Mouse (Mus musculus) right cerebral cortex, postnatal 36 days (tissue): ENCODE measurements around the gene Stpg4.

Experiments used
- DNase-seq, 2 experiments: peaks; one replicate each; pipeline ENCODE4 v3.0.0; 2022; ENCODE audit warnings: low spot score in 2 of 2, mixed read lengths in 1 of 2

The Stpg4 gene

GRCm38 (mm10) chr17:87446767-87447611, 19.4 kb upstream of the Stpg4 start, which contains the start of gene Calm2:
Calm2 (minus strand) TSS chr17:87446935.
- DNase-seq = peak; percentile 95 to 96

- peak; percentile 54 to 64 for DNase-seq
Observed at GRCm38 (mm10) chr17:87445917-87446766, 18.6 kb upstream of the Stpg4 start.

DNA sequence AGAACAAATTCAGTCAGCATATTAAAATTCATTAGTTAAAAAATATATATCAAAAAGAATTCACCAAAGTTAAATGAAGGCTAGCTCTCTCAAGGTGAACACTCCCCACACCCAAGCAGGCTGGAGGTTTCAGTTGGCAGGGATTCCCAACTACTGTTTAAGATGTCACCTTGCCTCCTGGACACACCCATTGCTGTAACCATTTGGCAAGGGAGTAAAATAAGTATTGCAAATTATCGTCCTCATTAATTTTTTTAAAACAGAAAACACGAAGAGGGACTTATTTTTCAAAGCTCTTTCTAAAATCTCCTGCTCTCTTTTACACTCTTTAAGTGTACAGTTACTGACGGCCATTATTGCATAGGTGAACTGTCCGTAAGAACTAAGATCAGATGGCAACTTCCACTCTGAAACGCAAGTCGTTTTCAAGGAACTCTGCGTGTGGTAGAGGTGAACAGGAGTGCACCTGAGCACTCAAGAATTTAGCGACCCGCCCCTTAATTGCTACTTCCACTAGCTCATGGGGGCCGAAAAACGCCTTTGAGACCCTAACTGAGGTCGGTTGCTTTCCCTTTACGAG, 17.9 kb upstream of the Stpg4 start:
- no peak for DNase-seq

DNA sequence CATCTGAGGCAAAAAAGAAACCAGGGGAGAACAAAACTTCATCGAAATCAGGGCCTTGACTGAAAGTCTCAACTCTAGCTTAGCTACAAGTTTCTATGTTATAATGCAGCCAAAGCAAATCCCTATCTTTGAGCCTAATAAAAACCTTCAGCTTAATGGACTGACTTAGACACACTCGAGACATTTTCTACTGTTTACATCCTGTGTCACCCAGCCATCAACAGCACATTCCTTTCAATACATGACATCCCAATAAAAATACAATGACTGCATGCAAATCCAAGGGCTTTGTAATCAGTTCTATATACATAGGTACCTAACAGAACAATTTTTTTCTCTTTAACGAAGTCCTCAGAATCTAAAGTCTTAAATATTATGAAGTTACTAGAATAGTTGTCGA, 17.2 kb upstream of the Stpg4 start:
- no peak for DNase-seq

DNA sequence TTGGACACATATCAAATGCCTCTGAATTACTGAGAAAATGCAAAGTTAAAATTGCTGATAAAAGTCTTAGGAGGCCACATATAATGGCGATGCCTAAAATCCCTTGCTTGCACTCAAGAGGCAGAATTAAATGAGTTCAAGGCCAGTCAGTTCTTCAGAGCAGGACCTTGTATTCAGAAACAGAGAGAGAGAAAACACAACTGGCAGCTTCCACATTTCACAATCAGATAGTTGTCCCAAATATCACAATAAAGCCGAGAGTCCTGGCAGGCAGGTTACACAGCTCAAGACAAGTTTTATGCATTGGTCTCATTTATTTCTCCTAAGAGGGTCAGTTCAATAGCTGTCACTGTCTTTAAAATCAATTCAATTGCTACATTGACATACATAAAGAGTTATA, 14.0 kb upstream of the Stpg4 start:
- no peak for DNase-seq

GRCm38 (mm10) chr17:87439441-87439840, 11.9 kb upstream of the Stpg4 start:
- DNase-seq = no peak

GRCm38 (mm10) chr17:87433929-87434328, 6.4 kb upstream of the Stpg4 start:
- DNase-seq = no peak

GRCm38 (mm10) chr17:87432743-87433142, 5.2 kb upstream of the Stpg4 start:
- DNase-seq = no peak

- no peak for DNase-seq
Observed at GRCm38 (mm10) chr17:87432314-87432713, 4.8 kb upstream of the Stpg4 start.

GRCm38 (mm10) chr17:87429431-87429830, 1.9 kb upstream of the Stpg4 start:
- no peak for DNase-seq

GRCm38 (mm10) chr17:87418082-87418481, 9.5 kb downstream of the Stpg4 start:
- no peak for DNase-seq

GRCm38 (mm10) chr17:87406646-87407045, 20.9 kb downstream of the Stpg4 start:
- DNase-seq = no peak

DNA sequence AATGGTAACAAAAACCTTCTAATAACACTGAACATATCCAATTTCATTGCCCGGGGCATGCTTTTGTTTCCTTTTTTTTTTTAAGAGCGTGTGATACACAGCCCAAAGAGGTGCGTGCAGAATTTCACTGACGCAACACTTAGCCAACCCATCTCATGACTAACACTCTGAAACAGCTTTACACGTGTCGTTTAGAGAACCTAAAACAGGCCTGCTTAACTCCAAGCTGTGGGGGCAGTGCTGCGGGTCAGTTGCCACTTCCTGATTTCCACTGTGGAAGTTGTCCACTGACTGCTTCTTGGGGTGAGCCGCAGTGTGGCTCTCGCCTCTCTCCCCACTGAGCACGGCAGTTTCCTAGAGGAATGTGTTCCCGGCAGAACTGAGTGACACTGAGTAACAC, 22.0 kb downstream of the Stpg4 start:
- DNase-seq = no peak

GRCm38 (mm10) chr17:87403462-87403861, 24.1 kb downstream of the Stpg4 start:
- no peak for DNase-seq

GRCm38 (mm10) chr17:87402444-87402843, 25.1 kb downstream of the Stpg4 start:
- DNase-seq = no peak

DNA sequence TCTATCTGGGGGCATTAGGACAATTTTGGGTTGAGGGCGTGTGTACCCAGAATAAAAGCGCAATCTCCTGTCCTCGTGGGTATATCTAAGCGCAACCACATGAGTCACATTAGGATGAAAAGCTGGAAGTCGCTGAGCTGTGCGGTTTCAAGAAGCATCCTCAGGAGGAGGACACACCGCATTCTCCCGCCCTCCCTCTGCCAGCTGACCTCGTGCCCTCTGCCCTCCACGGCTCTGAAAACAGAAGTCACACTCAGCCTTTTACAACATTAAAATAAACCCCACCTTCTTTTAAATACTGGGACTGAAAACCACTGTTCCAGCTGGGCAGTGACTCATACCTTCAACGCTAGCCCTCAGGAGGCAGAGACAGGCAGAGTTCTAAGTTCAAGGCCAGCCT, 30.5 kb downstream of the Stpg4 start:
- DNase-seq = no peak

- no peak for DNase-seq
Observed at GRCm38 (mm10) chr17:87391242-87391641, 36.3 kb downstream of the Stpg4 start.

GRCm38 (mm10) chr17:87387068-87387467, 40.5 kb downstream of the Stpg4 start:
- no peak for DNase-seq

GRCm38 (mm10) chr17:87385835-87386234, 41.7 kb downstream of the Stpg4 start:
- DNase-seq = no peak

- DNase-seq = no peak
Observed at GRCm38 (mm10) chr17:87380681-87381080, 46.9 kb downstream of the Stpg4 start.

DNA sequence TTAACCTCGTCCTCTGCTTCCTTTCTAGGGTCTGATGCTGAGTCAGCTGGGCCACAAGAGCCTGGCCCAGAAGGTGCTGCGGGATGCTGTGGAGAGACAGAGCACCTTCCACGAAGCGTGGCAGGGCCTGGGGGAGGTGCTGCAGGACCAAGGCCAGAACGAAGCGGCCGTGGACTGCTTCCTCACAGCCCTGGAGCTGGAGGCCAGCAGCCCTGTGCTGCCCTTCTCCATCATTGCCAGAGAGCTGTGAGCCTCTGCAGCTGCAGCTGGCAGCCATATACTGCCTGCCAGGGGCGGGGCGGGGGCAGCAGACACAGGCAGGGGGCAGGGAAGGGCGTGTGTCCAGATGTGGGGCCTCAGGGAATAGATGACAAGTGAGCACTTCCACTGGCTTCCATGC, 47.7 kb downstream of the Stpg4 start:
- DNase-seq = no peak

- DNase-seq = no peak
Observed at GRCm38 (mm10) chr17:87379160-87379624, 48.3 kb downstream of the Stpg4 start.
